Mouse (Mus musculus) brain, embryonic 14.5 days (tissue): ENCODE results near the gene Stambpl1.

Source experiments
- CTCF ChIP-seq: fragments of 200-500 bp; IDR thresholded peaks from 2 replicates; pipeline ENCODE4 v1.5.1; 2012; ENCODE audit warnings: inconsistent platforms, mild to moderate bottlenecking, moderate library complexity, borderline replicate concordance; ENCODE audit not compliant: insufficient read depth, insufficient read length; ENCODE audit errors: extremely low read depth
- POLR2A ChIP-seq: fragments of 200-500 bp; IDR thresholded peaks from 2 replicates; pipeline ENCODE4 v1.6.1; 2012; ENCODE audit warnings: mild to moderate bottlenecking, inconsistent platforms, borderline replicate concordance; ENCODE audit not compliant: poor library complexity, insufficient read depth, insufficient read length, severe bottlenecking; ENCODE audit errors: extremely low read depth

DNA sequence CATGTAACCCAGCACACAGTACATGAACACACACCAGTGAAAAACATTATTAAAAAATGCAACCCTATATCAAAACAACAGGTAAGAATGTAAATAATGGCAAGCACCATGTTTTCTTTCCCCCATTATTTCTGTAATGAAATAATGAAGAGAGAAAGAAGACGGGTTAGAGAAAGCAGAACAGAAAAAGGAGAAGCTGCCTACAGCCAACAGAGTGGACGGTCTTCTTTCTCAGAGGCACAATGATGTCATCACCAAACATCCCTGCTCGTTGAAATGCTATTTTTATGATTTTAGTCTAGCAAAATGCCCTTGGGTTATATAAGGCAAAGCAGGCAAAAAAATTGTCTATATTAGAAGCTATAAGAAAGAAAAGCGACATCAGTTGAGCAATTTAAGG is 43.6 kb upstream of the Stambpl1 start:
- TF ChIP-seq CTCF (no peak), POLR2A (no peak)
